Mouse (Mus musculus) pancreas, adult 10 weeks (tissue): ENCODE data around the gene Lancl1. TPM values are rescaled to one million over a fixed set of nuclear protein-coding genes. Genes with fewer than 3 reads are reported as not detected.

Experiments
- polyA plus RNA-seq: library from polyadenylated mRNA; stranded (reverse); fragments of 350-450 nt; fragmentation: Illumina TruSeq; extraction: RNeasy Lipid Tissue Mini Kit (QIAGEN cat#74804); gene quantifications from one replicate; pipeline ENCODE4 v1.2.3, GENCODE M21; 2015; ENCODE audit warnings: low read depth, low replicate concordance; ENCODE audit not compliant: insufficient read depth

Lancl1 gene
- 15.8 TPM for polyA plus RNA-seq

DNA sequence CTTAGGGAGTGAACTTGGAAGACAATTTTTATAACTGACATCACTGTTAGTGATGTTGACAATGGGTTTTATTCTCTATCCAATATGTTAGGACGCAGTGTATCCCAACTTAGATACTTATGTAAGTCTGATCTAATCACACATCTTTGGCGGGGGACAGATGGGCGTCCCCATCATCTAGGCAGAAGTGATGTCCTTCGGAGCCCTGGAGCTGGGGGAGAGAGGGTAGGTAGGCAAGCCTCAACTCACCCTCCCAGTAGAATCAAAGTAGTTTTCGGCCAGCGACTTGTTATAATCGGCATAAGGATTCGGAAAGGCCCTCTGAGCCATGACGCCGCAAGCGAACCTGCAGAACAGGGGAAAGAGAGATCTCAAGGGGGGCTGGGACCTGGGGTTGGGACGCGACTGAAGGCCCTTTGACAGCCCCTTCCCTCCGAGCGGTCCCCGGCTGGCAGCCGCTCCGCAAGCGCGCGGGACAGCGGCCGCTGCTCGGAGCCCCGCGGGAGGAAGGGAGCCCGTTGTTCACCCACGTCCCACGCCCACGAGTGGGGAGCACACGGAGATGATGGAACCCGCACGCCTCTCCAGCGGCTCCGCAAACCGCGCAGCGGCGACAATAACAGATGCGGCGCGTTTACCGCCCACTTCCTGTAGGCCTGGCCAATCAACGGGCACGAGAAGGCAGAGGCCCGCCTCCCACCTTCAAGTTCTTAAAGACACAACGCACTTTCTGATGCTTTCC, at the start of gene Lancl1:
Lancl1 (minus strand) TSS at position 627 of the 742 bp plus-strand sequence.

Other genes starting within 250 kb of the Lancl1 start
- 4.7 TPM for gene Kansl1l, start 221.3 kb downstream of the Lancl1 start, polyA plus RNA-seq
- 14.7 TPM for gene Acadl, start 175.6 kb downstream of the Lancl1 start, polyA plus RNA-seq
- not detected for gene Myl1, start 93.5 kb downstream of the Lancl1 start, polyA plus RNA-seq
- 0.15 TPM for gene Cps1, start 84.2 kb upstream of the Lancl1 start, polyA plus RNA-seq